Mouse (Mus musculus): ENCODE results near the gene Hif3a. TPM values are rescaled to one million over a fixed set of nuclear protein-coding genes. Genes with fewer than 3 reads are reported as not detected.
A peak's percentile ranks its signal among the peaks of the same experiment; 100 is the strongest.

Gene Hif3a
- total and polyA plus RNA-seq, 2 experiments from 2014 or later, result 3.4 to 22.1 TPM

- TF ChIP-seq CTCF (IDR thresholded peaks at IDR 0.05; ENCODE audit: low read depth), result no peak
- Histone ChIP-seq H3K9ac (replicated peaks; ENCODE audit: low read length) (no peak overlapping the region), H3K4me1 (ENCODE audit: insufficient read depth, low read length) (no peaks in the 10 kb centered on the region), H3K9me3 (ENCODE audit: low read length) (no peaks in the 10 kb centered on the region), H3K4me3 (ENCODE audit: low read length) (no peak overlapping the region), H3K4me2 (ENCODE audit: low read depth, low read length) (no peak overlapping the region), H3K27me3 (ENCODE audit: insufficient read depth, low read length) (no peaks in the 10 kb centered on the region), H3K36me3 (ENCODE audit: insufficient read depth, low read length) (no peaks in the 10 kb centered on the region; the same call in 1 of the 2 replicates), H3K27ac (no peak overlapping the region)
- ATAC-seq, result no peak
- DNase-seq (ENCODE audit: low spot score), result no peak
- WGBS, result 86% methylated on average over 10 of the region's 10 CpGs
These were observed 13.6 kb downstream of the Hif3a start for GRCm38 (mm10) chr7:17048431-17049190.

- H3K9me3 ChIP-seq (ENCODE audit: low read length), result no peaks in the 10 kb centered on the region
- WGBS, result 80% methylated on average over 5 of the region's 5 CpGs
- no peaks in the 10 kb centered on the region for H3K27me3 ChIP-seq (ENCODE audit: insufficient read depth, low read length)
- DNase-seq (ENCODE audit: low spot score) (no peak), ATAC-seq (no peak)
- no peaks in the 10 kb centered on the region for H3K4me1 ChIP-seq (ENCODE audit: insufficient read depth, low read length)
- no peak overlapping the region for H3K4me2 ChIP-seq (ENCODE audit: low read depth, low read length)
- no peak overlapping the region for H3K9ac ChIP-seq (replicated peaks; ENCODE audit: low read length)
- no peak overlapping the region for H3K4me3 ChIP-seq (ENCODE audit: low read length)
- no peak overlapping the region for H3K27ac ChIP-seq
- no peak for TF ChIP-seq CTCF (IDR thresholded peaks at IDR 0.05; ENCODE audit: low read depth)
- H3K36me3 ChIP-seq (ENCODE audit: insufficient read depth, low read length), result no peaks in the 10 kb centered on the region; the same call in 1 of the 2 replicates
These were observed 15.1 kb downstream of the Hif3a start for GRCm38 (mm10) chr7:17047041-17047682.

GRCm38 (mm10) chr7:17045743-17046142, 16.5 kb downstream of the Hif3a start:
- no peak for TF ChIP-seq CTCF (IDR thresholded peaks at IDR 0.05; ENCODE audit: low read depth)
- Histone ChIP-seq H3K27me3 (ENCODE audit: insufficient read depth, low read length) (no peaks in the 10 kb centered on the region), H3K9ac (replicated peaks; ENCODE audit: low read length) (no peak overlapping the region), H3K4me3 (ENCODE audit: low read length) (no peak overlapping the region), H3K4me2 (ENCODE audit: low read depth, low read length) (no peak overlapping the region), H3K9me3 (ENCODE audit: low read length) (no peaks in the 10 kb centered on the region), H3K4me1 (ENCODE audit: insufficient read depth, low read length) (no peaks in the 10 kb centered on the region), H3K36me3 (ENCODE audit: insufficient read depth, low read length) (no peaks in the 10 kb centered on the region; the same call in 1 of the 2 replicates), H3K27ac (no peak overlapping the region)
- DNase-seq (ENCODE audit: low spot score) (peak; percentile 49), ATAC-seq (no peak)
- 39% methylated on average over 1 of the region's 1 CpGs for WGBS

DNA sequence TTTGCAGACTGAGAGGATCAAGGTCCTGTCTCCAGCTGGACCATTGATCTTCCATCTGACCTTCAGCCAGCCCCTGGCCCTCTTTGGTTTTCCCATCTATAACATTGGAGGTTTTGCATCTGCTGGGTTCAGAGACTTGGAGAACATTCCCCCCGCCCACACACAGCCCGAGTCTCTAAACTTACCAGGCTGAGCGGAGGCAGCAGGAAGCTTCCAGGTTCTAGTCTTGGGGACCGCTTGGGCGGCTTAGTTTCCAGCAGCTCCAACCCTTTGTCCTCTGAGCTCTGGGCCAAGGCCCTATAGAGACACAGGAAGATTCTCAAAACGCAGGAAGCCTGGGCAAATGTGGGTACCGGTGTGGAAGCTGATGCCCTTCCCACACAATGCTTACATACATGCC, 22.9 kb downstream of the Hif3a start:
- H3K4me1 ChIP-seq (ENCODE audit: insufficient read depth, low read length), result no peaks in the 10 kb centered on the region
- H3K27ac ChIP-seq, result no peak overlapping the region
- no peak overlapping the region for H3K9ac ChIP-seq (replicated peaks; ENCODE audit: low read length)
- ATAC-seq, result no peak
- 95% methylated on average over 7 of the region's 7 CpGs for WGBS
- H3K4me2 ChIP-seq (ENCODE audit: low read depth, low read length), result no peak overlapping the region
- no peak overlapping the region for H3K4me3 ChIP-seq (ENCODE audit: low read length)
- TF ChIP-seq CTCF (IDR thresholded peaks at IDR 0.05; ENCODE audit: low read depth), result no peak
- no peaks in the 10 kb centered on the region for H3K9me3 ChIP-seq (ENCODE audit: low read length)
- DNase-seq (ENCODE audit: low spot score), result no peak
- H3K27me3 ChIP-seq (ENCODE audit: insufficient read depth, low read length), result no peaks in the 10 kb centered on the region
- H3K36me3 ChIP-seq (ENCODE audit: insufficient read depth, low read length), result peaks cover 11% of the 10 kb centered on the region

- no peak overlapping the region for H3K4me2 ChIP-seq (ENCODE audit: low read depth, low read length)
- WGBS, result 36% methylated on average over 9 of the region's 9 CpGs
- no peak overlapping the region for H3K4me3 ChIP-seq (ENCODE audit: low read length)
- DNase-seq (ENCODE audit: low spot score) (peak; percentile 70), ATAC-seq (peak; percentile 88)
- H3K36me3 ChIP-seq (ENCODE audit: insufficient read depth, low read length), result peaks cover 16% of the 10 kb centered on the region
- peak overlapping the region; percentile 67 for H3K27ac ChIP-seq
- H3K9me3 ChIP-seq (ENCODE audit: low read length), result no peaks in the 10 kb centered on the region
- TF ChIP-seq CTCF (IDR thresholded peaks at IDR 0.05; ENCODE audit: low read depth), result no peak
- H3K4me1 ChIP-seq (ENCODE audit: insufficient read depth, low read length), result no peaks in the 10 kb centered on the region
- no peaks in the 10 kb centered on the region for H3K27me3 ChIP-seq (ENCODE audit: insufficient read depth, low read length)
- no peak overlapping the region for H3K9ac ChIP-seq (replicated peaks; ENCODE audit: low read length)
These were observed 24.1 kb downstream of the Hif3a start for GRCm38 (mm10) chr7:17038018-17038695.

- DNase-seq (ENCODE audit: low spot score) (no peak), ATAC-seq (no peak)
- no peak overlapping the region for H3K27ac ChIP-seq
- no peaks in the 10 kb centered on the region for H3K9me3 ChIP-seq (ENCODE audit: low read length)
- H3K4me3 ChIP-seq (ENCODE audit: low read length), result no peak overlapping the region
- no peak overlapping the region for H3K9ac ChIP-seq (replicated peaks; ENCODE audit: low read length)
- TF ChIP-seq CTCF (IDR thresholded peaks at IDR 0.05; ENCODE audit: low read depth), result no peak
- H3K36me3 ChIP-seq (ENCODE audit: insufficient read depth, low read length), result peaks cover 13% of the 10 kb centered on the region
- no peaks in the 10 kb centered on the region for H3K27me3 ChIP-seq (ENCODE audit: insufficient read depth, low read length)
- H3K4me1 ChIP-seq (ENCODE audit: insufficient read depth, low read length), result peaks cover 16% of the 10 kb centered on the region
- no peak overlapping the region for H3K4me2 ChIP-seq (ENCODE audit: low read depth, low read length)
- 75% methylated on average over 7 of the region's 7 CpGs for WGBS
These were observed 32.0 kb downstream of the Hif3a start for GRCm38 (mm10) chr7:17030239-17030638.

Measured in hindbrain, postnatal 0 days (tissue).